Mouse (Mus musculus): ENCODE measurements around the gene Gtf3a.
"Not testable (repeated sequence)": the region's sequence is repeated elsewhere in the genome, so short reads cannot be mapped to it uniquely, and the experiment has no call there.

Gtf3a gene

GRCm38 (mm10) chr5:146948508-146949088 is at the start of gene Gtf3a:
Gene Gtf3a, plus strand, starts transcription at chr5:146948657.
- peak; percentile 90 for DNase-seq (ENCODE audit: extremely low read depth, insufficient read length, low spot score)

GRCm38 (mm10) chr5:146900331-146900730 is 48.1 kb upstream of the Gtf3a start:
- no peak for DNase-seq (ENCODE audit: extremely low read depth, insufficient read length, low spot score)

- DNase-seq (ENCODE audit: extremely low read depth, insufficient read length, low spot score), result no peak
These were observed 47.0 kb upstream of the Gtf3a start for GRCm38 (mm10) chr5:146901501-146901900.

GRCm38 (mm10) chr5:146904404-146904803 is 44.1 kb upstream of the Gtf3a start:
- peak; percentile 29 for DNase-seq (ENCODE audit: extremely low read depth, insufficient read length, low spot score)

GRCm38 (mm10) chr5:146905486-146906172 is 42.8 kb upstream of the Gtf3a start:
- no peak for DNase-seq (ENCODE audit: extremely low read depth, insufficient read length, low spot score)

- no peak for DNase-seq (ENCODE audit: extremely low read depth, insufficient read length, low spot score)
These were observed 40.9 kb upstream of the Gtf3a start for GRCm38 (mm10) chr5:146907533-146907932.

GRCm38 (mm10) chr5:146908629-146909028 is 39.8 kb upstream of the Gtf3a start:
- DNase-seq (ENCODE audit: extremely low read depth, insufficient read length, low spot score), result no peak

GRCm38 (mm10) chr5:146912206-146912605 is 36.3 kb upstream of the Gtf3a start:
- DNase-seq (ENCODE audit: extremely low read depth, insufficient read length, low spot score), result no peak

GRCm38 (mm10) chr5:146913355-146913754 is 35.1 kb upstream of the Gtf3a start:
- DNase-seq (ENCODE audit: extremely low read depth, insufficient read length, low spot score), result no peak

- no peak for DNase-seq (ENCODE audit: extremely low read depth, insufficient read length, low spot score)
These were observed 34.2 kb upstream of the Gtf3a start for GRCm38 (mm10) chr5:146914088-146914766.

- no peak for DNase-seq (ENCODE audit: extremely low read depth, insufficient read length, low spot score)
These were observed 32.2 kb upstream of the Gtf3a start for GRCm38 (mm10) chr5:146916273-146916672.

- no peak for DNase-seq (ENCODE audit: extremely low read depth, insufficient read length, low spot score)
These were observed 31.7 kb upstream of the Gtf3a start for GRCm38 (mm10) chr5:146916806-146917205.

GRCm38 (mm10) chr5:146917357-146917756 is 31.1 kb upstream of the Gtf3a start:
- not testable (repeated sequence) for DNase-seq (ENCODE audit: extremely low read depth, insufficient read length, low spot score)

- DNase-seq (ENCODE audit: extremely low read depth, insufficient read length, low spot score), result no peak
These were observed 28.6 kb upstream of the Gtf3a start for GRCm38 (mm10) chr5:146919874-146920273.

- no peak for DNase-seq (ENCODE audit: extremely low read depth, insufficient read length, low spot score)
These were observed 27.9 kb upstream of the Gtf3a start for GRCm38 (mm10) chr5:146920314-146921161.

- DNase-seq (ENCODE audit: extremely low read depth, insufficient read length, low spot score), result no peak
These were observed 27.2 kb upstream of the Gtf3a start for GRCm38 (mm10) chr5:146921224-146921623.

GRCm38 (mm10) chr5:146923547-146923946 is 24.9 kb upstream of the Gtf3a start:
- DNase-seq (ENCODE audit: extremely low read depth, insufficient read length, low spot score), result no peak

GRCm38 (mm10) chr5:146926673-146927072 is 21.8 kb upstream of the Gtf3a start:
- no peak for DNase-seq (ENCODE audit: extremely low read depth, insufficient read length, low spot score)

- DNase-seq (ENCODE audit: extremely low read depth, insufficient read length, low spot score), result no peak
These were observed 17.0 kb upstream of the Gtf3a start for GRCm38 (mm10) chr5:146931422-146931821.

- DNase-seq (ENCODE audit: extremely low read depth, insufficient read length, low spot score), result no peak
These were observed 16.4 kb upstream of the Gtf3a start for GRCm38 (mm10) chr5:146931904-146932553.
